Mouse (Mus musculus) c-Kit-positive CD71-positive TER-119-negative erythroid progenitor cells, embryonic 14.5 days (primary cell): ENCODE results near the gene Dync2li1.

Experiments
- DNase-seq: peaks from one replicate; pipeline ENCODE4 v3.0.0-alpha.2; 2013; ENCODE audit warnings: low read depth

The Dync2li1 gene

DNA sequence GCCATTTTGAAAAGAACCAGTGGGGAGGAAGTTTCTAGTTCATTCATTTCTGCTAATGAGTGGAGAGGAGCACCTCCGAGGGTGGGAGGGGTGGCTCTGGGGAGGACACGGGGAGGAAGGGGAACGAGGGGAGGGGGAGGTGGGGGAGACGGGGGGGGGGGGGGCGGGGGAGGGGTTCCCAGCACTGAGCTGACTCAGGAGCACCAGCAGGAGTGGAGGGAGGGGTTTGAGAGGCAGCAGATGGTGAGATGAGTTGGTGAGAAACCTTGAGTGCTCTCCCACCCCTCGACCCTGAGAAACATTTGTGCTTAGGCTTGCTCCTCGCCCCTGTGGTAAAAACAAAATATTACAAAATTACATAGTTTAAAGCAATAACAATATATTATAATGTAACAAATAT is 19.6 kb downstream of the Dync2li1 start:
- no peak for DNase-seq

DNA sequence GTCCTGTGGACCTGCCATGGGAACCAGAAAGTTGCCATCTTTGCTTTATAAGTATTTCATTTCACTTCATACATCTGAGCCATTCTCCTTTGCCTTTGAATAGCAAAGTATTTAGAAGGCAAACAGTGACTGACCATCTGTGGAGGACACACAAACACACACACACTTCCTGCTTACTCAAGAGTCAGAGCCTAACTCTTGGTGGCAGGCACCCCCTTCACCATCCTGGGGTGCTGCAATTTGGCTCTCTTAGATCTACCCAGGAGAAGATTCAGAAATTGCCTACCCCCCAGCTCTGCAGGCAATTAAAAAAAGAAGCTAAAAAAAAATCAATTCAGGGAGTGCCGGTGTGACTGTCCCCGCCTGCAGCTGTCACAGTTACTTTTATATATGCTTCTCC is 20.2 kb downstream of the Dync2li1 start:
- no peak for DNase-seq

DNA sequence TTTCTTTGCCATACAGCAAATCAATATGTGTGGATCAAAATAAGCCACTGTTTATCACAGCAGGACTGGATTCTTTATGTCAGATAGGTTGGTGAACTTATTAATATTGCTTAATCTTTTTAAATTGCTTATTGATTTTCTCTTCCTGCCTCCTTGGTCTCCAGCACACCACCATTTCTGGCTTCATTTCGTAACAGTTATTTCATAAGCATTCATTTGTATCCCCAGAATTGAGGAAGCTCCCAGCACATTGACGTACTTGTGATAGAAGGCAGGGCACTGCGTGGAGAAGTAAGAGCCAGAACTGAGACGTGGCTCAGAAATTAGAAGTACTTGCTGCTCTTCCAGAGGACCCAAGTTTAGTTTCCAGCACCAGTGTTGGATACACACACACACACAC is 21.3 kb downstream of the Dync2li1 start:
- DNase-seq: no peak

DNA sequence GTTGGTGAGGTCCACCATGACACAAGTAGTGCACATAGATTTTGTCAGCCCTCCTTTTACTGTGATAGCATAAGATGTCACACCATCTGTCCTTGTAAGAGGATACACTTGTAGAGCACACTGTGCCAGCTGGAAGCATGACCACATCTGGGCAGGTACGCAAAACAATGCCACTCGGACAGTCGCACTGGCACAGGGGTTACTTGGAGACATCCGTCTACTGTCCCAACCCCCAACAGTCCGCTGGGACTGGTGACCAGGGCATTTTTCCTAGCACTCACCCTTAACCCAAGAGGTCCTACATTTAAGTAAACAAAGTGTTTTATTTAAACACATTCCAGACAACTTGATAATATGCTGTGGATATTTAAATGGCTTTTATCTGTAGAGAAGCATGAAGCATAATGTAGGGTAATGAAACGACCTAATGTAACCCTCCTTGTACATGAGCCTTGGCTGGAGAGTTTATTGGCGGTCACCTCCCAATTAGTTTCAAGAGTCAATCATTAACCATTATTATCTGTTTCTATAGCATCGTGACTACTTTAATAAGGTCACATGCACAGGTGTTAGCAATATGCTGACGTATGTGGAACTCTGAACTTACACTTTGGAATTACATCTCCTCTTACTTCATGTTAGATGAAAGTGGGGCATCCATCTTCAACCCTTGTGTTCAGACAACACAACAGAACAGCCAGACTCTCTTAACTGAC is 24.2 kb downstream of the Dync2li1 start:
- DNase-seq: no peak

DNA sequence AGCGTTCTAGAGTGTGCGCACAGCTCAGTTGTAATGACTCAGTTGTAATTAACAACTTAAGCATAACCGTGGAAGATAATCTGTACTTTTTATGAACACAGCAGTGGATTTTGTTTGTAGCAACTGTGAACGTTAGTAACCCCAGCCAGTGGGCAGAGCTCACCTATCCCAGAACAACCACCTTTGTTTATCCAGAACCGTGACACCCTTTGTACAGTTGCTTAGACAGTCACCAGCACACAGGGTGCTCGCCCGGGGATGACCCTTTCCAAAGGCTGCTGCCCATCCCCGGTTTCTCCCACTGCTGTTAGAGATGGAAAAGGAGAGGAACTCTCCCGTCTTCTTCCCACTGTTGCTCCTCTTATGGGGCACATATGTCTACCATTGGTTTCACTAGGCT is 27.2 kb downstream of the Dync2li1 start:
- DNase-seq: no peak

DNA sequence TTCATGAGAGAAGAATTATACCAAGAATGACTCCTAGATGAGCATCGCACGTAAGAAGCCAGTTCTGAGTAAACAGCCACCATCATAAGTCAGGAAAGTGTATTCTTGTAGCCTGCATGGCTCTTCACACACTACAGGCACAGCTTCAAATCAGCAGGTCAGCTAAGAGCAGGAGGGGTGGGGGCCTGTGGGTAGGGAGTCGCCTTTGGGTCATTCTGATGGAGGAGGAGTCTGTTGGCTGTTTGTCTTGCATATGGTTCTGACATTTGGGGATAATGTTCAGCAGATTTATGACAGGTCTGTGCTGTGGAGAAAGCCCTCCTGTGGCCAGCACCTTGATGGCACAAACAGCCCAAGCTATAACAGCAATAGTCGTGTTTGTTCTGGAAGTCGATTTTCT is 29.9 kb downstream of the Dync2li1 start:
- DNase-seq: no peak

DNA sequence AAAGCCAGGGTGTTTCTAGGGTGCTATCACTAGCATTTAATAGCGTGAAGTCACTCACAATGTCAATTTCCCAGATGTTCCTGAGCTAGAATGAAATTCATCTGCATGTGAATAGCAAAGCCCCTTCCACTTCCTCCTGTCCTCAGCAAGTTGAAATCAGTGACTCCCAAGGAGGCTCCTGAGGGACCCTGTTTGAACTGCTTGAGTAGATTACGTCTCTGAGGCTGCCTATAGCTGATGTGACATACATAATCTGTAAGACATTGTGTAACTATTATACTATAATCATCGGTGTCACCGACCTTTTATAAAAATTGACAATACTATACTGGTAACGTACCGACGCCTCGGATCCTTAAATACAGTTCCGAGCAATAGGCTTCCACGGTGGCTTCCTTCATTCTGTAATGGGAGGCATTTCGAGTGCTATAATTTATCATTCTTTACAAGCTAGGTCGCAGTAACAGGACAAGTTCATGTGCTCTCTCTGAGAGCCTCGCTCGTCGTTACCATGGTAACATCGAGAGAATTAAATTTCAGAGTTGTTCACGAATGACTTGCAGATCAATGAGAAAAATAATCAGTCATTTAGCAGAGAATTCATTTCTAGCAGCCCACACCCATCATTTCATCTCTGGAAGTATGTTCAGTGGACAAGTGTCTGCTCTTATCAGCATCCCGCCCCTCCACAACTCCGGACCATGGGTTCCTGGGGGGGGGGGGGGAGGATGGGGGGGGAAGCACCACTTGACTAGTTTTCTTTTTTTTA is 30.5 kb downstream of the Dync2li1 start:
- DNase-seq: no peak

DNA sequence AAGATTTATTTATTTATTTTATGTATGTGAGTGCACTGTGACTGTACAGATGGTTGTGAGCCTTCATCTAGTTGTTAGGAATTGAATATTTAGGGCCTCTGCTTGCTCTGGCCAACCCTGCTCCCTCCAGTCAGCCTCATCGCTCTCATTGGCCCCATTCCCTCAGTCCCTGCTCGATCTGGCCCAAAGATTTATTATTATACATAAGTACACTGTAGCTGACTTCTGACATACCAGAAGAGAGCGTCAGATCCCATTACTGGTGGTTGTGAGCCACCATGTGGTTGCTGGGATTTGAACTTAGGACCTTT is 31.1 kb downstream of the Dync2li1 start:
- DNase-seq: no peak

DNA sequence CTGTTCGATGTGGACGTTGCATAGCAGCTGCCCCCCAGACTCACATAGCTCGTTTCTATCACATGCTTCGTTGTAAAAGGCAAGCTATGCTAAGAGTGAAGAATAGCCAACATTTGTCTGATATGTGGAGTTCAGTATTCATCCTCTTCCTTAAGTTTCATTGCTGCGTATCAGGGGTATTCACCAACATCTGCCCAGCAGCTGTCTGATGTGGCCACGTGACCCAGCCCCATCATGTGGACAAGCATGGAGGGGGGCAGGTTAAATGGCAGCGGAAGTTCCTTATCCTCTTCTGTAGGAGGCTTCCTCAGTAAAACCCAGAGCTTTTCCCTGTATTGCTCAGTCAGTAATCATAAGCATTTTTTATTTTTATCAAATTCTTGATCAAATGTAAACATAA is 31.5 kb downstream of the Dync2li1 start:
- DNase-seq: no peak

DNA sequence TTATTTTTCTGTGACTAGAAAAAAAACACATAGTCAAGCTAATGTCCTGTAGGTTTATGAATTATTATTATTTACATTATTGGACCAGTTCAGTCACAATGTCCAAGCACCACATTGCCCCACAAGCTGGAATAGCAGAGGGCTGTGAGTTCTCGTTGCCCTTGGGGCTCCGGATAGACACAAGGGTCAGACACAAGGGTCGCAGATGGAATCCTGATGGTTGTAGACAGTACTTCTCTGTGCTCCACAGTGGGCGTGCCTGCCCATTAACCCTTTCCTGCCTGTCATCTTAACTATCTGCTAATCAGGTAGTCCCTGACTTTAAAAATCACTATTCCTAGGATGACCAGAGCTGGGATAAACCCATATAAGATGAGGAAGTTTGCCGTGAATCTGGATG is 31.9 kb downstream of the Dync2li1 start:
- no peak for DNase-seq

DNA sequence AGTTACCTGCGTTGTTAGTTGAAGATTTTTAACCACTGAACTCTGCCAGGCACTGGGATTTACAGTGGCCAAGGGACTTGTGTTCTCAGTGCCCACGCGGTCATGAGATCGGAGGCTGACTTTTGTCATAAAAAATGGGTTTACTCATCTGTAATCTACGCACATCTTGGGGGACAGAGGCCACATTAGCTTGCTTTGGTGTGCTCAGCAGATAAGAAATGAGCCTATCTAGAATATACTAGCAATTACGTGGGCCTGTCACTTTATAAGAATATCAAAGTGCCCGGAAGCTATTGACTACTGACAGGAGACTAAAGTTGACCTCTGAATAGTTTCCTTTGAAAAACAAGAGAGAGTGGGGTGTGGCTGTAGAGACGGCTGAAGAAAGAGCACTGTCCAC is 32.7 kb downstream of the Dync2li1 start:
- no peak for DNase-seq

DNA sequence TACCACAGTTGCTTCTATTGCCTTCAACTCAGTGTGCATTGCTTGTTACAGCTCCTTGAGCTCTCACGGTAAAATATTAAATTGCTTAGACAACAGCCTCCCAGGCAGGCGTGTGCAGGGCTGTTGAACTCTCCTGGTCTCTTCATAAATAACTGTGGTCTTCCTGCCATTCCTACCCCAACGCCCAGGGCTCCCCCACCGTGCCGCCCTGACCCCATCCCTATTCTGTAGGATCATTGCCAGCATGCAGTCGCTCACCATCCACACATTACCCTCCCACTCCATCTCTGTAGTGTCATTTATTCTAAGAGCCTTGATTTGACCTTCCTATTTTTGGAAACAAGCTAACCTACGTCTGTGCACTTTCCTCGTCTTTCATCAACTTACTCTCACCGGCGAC is 38.8 kb downstream of the Dync2li1 start:
- no peak for DNase-seq

DNA sequence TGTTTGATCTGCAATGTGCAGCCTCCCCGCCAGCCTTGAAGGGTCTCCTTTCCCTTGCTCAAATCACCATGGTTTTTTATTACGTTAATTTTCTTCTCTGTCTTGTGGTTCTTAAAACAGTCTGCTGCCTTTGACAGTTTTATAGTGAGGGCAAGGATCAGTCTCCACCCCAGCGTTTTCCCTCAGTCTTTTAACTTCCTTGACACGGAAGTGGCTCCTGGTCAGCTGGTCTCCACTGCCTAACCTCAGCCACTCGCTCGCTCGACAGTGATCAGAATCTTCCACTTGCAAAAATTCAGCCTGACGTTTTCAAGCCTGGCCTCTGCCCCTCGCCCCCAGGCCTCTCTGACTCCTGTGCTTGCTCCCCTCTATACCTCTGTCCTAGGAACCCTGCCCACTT is 39.4 kb downstream of the Dync2li1 start:
- no peak for DNase-seq

DNA sequence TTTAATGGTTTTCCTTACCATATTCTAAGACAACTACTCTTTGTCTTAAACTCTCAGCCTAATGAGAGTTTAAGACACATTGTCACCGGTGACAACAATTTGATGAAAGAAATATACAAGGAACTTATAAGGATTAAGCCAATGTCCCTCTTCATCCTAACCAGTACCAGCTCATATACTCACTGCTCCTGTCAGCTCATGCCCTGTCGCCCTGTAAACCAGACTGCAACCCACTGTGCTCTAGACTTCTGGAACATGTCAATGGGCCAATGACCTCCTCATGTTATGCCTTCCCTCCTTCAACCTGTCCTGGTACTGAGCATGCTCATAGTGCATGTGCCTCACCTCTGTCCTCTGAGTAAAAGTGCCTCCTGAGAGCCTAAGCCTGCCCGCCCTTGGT is 41.6 kb downstream of the Dync2li1 start:
- no peak for DNase-seq

DNA sequence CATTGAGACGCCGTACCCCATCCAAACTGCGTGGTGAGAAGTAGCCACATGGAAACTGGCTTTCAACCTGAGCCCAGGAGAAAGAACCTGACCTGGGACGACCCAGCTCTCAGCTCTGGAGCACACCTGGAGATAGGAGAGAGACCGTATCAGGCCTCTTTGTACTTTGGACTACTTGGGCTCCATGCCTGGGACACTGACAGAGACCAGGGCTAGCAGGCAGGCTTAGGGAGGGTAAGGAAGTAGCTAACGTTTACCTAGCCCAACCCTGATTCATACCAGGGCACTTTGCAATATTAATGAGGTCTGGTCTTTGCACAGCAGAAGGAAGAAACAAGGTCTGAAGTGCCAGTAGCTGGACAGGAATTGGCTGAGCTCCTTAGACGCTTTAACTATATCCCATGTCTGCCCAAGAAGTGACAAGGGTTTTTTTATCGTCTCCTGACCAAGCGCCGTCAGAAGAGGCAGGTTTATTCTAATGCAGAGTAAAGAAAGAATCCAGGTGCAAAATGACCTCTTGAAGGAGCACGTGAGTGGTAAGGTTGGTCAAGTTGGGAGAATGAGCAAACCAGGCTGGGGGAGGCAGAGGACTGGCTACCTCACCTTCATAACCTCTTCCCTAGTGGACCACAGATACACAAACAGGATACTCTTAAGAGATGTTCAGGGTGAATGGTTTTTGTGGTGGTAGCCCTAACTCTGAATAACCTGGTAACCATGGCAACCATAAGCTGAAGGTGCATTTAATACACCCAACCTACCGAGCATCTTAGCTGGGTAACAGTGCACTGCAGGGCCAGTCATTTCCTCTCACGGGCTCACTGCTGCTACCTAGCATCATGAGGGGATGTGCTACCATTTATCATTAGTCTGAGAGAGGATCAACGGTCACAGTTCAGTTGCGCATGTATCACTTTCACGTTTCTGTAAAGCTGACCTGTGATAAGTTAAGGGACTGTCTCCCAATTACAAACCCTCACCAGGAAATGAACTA is 46.4 kb downstream of the Dync2li1 start:
- DNase-seq: no peak

DNA sequence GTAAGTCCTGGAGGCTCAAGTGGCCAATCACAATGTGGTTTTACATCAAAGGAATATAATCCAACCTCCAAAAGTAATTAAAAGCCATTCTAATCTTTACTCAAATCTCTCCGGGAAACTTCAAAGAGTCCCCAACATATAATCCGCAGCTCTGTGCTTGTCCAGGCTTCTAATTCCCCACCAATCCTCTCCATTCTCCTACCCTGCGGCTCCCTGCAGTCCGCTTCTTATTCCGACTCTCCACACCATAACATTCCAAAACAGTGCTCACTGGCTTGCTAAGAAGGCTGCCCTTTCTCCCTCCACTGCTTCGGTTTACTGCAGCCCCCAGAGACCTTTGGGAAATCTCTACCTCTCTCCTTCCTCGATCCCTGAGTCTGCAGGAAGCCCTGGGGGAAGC is 47.8 kb downstream of the Dync2li1 start:
- DNase-seq: no peak

DNA sequence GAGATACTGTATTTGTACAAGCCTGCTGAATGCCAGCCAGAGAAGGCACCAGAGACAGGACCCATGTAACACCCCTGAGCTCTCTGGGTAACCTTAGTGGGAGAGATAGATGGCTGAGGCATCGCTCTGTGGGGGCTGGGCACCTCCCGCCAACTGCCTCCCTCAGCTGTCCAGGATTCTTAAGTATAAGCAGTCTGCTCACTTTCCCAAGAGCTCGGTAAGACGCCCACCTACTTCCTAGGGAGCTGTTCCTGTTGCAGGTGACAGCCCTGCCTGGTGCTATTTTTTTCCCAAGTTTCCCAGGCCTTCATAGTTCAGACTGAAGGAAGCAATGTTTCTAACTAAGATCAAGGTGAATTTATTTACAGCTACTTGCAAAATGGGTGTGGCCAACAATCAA is 48.9 kb downstream of the Dync2li1 start:
- no peak for DNase-seq

DNA sequence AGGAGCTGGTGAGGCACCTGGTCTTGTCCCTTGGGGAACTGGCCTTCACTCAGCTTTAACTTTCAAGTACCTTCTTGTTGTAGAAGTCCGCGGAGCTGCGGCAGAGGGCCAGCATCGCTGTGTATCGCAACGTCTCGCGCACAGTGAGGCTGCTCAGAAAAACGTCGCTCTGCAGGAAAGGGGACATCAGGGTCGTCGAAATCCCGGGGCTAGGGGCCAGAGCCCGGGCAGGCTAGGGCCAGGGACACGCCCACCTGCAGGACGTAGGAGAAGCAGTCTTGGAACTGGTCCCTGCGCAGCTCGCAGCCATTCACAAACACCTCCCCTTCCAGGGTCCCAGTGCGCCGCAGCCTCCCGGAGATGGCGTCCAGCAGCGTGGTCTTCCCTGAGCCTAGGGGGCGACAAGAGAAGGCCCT is 49.7 kb downstream of the Dync2li1 start, which contains the start of gene Abcg8:
TSS of gene Abcg8 (plus strand) at position 352 of the 416 bp plus-strand sequence.
- no peak for DNase-seq

DNA sequence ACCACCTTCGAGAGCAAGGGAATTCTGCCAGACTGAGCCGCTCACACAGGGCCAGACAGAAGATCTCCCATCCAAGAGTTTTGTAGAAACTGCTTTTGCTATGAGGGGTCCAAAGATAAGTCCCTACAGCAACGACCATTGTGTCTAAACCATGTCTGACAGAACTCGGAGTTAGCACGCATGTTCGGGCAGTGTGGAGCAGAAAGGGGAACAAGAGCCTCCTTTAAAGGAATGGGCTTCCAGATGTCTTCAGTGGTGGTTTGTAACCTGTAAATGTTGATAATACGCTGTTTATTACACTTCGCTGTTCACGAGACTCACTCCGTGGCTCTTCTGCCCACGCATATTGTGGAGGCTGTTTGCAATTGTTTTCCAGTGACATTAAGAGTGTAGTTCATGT is 51.3 kb downstream of the Dync2li1 start:
- no peak for DNase-seq

DNA sequence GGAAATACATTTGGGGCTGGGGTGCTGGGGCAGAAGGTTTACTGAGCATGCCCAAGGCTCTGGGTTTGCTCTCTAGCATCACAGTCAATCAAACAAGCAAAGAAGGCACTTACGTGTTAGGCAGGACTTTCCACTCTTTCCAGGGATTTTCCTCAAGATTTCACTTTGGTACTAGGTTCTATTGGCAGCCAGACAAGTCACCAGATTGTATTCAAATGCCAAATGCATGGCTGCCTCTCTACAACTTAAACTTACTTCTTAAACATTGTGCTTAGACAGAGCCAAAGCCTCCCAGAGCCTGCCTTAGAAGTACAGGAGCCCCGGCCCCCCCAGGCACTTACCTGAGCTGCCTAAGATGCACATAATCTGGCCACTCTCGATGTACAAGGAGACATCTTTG is 55.4 kb downstream of the Dync2li1 start:
- no peak for DNase-seq

DNA sequence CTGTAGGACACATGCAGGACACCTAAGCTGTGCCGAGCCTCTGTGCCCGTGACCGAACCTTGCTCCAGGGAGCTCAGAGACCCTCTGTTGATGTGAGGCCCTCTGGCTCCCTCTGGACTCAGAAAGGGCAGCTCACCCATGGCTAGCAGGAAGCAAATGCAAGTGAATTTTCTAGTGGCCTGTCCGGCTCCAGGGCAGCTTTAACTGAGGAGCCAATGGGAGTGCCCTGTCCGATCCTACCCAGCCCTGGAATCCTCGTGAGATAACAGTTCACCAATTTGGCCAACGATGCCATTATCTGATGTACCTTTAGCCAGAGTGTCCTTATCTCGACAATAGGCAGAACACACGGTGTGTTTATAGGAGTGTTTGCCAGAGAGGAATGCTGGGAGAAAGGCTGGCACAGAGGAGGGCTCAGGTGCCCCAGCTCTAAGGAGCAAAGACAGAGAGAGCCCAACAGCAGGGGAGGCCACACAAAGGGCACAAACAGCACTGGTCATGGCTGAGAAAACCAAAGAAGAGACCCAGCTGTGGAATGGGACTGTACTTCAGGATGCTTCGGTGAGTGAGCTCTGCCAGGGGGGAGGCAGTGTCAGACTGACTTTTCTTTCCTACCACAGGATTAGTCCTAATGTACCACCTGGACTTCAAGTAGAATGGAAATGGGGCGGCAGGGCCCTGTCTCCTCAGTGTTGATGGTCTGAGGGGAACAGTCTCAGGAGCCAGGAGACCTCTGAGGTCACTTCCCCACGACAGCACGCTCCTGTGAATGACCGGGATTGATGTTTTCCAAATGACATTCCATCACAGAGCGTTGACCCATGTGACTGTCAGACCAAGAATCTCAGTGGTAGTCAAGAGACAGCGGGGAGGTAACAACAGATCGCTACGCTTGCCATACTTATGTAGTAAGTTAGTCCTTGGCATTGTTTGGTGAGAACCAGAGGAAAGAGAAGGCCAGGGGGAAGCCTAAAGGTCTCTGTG is 56.7 kb downstream of the Dync2li1 start, which contains the start of gene Abcg5:
TSS of gene Abcg5 (minus strand) at position 278 of the 984 bp plus-strand sequence.
- DNase-seq: no peak
